Mouse (Mus musculus) layer of hippocampus, adult 18-20 months (tissue): Measurements from ENCODE around the gene Hacl1. TPM values are rescaled to one million over a fixed set of nuclear protein-coding genes. Genes with fewer than 3 reads are reported as not detected.
"Not testable (repeated sequence)": the region's sequence is repeated elsewhere in the genome, so short reads cannot be mapped to it uniquely, and the experiment has no call there.

Source experiments
- DNase-seq, 2 experiments: peaks; one replicate each; pipeline ENCODE4 v3.0.0; 2022; ENCODE audit warnings: low spot score in 2 of 2
- total RNA-seq, 2 experiments: library from RNA; stranded (reverse); gene quantifications; 2 replicates each; pipeline ENCODE4 v1.2.3; 2021

Hacl1 gene
- total RNA-seq, 2 experiments from 2014 or later, result 5.8 to 9.2 TPM

- DNase-seq, result no peak
Measured at GRCm38 (mm10) chr14:31641506-31642155, 545 bp upstream of the Hacl1 start.

- DNase-seq, result no peak
Measured at GRCm38 (mm10) chr14:31640346-31640889, 668 bp downstream of the Hacl1 start, which contains the start of gene Gm49387. Gene Gm49387 (minus strand): TSS chr14:31640878.

DNA sequence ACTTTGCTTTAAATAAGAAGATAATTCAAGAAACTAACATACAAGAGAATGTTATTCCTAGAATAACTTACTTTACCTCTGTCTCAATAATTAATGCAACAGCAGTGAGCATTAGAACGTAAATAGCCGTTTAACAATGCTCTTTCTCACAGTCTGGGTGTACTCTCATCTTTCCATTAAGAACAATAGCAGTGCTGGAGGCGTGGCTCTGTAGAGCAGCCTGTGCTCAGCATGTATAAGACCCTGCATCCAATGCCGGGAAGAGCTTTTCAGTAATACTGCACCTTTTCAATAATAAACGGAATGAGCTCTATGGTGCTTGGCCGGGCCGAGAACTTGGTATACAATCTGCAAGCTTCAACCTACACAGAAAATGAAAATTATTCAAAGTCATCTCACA, 10.4 kb downstream of the Hacl1 start:
- DNase-seq, result no peak

GRCm38 (mm10) chr14:31622748-31623147, 18.3 kb downstream of the Hacl1 start:
- DNase-seq, result peak in 1 of 2 experiments; percentile 13

GRCm38 (mm10) chr14:31620591-31621223, 20.4 kb downstream of the Hacl1 start:
- no peak for DNase-seq

- DNase-seq, result no peak
Measured at GRCm38 (mm10) chr14:31617997-31618396, 23.1 kb downstream of the Hacl1 start.

- DNase-seq, result peak in 1 of 2 experiments; percentile 21
Measured at GRCm38 (mm10) chr14:31617204-31617603, 23.9 kb downstream of the Hacl1 start.

GRCm38 (mm10) chr14:31613671-31614070, 27.4 kb downstream of the Hacl1 start:
- no peak for DNase-seq

- DNase-seq, result no peak
Measured at GRCm38 (mm10) chr14:31611986-31612385, 29.1 kb downstream of the Hacl1 start.

GRCm38 (mm10) chr14:31605514-31605913, 35.6 kb downstream of the Hacl1 start:
- DNase-seq, result no peak

DNA sequence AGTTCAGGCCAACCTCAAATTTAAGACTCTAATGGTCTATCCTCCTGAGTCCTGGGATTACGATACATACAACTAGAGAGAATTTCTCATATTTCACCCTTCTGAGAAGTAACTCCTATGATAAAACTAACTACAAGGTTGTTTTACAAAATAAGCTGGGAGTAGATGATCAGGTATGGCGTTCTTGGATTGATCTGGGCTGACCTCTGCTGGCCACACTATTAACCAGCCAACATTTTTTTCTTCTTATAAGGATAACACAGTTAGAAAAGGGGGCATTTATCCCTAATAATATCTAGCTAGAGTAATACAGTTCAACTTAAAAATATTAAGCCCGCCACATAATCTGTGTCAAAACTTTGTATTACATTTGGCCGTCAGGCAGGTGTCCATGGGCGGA, 36.2 kb downstream of the Hacl1 start:
- peak in 1 of 2 experiments; percentile 15 for DNase-seq

- DNase-seq, result not testable (repeated sequence)
Measured at GRCm38 (mm10) chr14:31602616-31602979, 38.5 kb downstream of the Hacl1 start.

DNA sequence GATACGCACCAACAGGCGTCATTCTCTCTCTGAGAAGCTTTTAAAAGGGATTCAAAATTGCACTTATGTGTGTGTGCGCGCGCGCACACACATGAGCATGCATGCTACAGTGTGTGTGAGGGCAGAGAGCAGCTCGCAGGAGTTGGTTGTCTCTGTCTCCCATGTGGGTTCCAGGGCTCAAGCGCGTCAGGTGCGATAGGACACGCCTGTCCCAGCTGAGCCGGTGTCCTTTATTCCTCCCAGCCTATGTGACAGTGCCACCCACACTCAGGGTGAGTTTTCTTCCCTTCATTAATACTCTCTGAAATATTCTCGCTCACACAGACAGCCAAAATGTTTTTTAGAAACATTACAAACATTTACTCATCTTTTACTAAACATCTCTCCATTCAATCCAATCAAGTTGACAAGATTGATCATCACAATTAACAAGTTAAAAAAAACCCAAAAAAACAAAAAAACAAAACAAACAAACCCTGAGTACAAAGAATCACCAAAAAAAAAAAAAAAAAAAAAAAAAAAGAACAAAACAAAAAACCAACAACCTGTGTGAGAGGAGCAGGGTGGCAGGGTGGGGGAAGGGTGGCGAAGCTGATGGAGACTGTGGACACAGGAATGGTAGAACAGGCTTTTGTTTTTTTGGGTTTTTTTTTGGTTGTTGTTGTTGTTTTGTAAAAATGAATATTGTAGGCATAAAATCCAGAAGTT, 39.0 kb downstream of the Hacl1 start:
- no peak for DNase-seq

DNA sequence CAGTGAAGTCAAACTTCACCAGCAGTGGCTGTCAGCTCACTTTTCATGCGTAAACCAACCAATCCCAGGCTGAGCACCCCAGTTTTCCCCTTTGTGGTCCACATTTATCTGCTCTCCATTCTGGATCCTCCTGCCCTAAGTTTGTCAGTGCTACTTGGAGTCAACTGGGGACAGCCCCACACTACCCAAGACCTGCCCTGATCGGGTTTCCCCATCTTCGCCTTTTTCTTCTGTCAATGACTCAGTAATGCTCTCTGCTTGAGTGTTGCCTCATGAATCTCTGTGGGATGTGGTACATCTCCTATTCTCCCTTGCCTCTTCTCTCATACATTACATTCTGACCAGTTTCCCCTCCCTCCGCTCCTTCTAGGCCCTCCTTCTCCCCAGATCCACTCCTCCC, 43.6 kb downstream of the Hacl1 start:
- no peak for DNase-seq

- no peak for DNase-seq
Measured at GRCm38 (mm10) chr14:31596408-31596807, 44.7 kb downstream of the Hacl1 start.

DNA sequence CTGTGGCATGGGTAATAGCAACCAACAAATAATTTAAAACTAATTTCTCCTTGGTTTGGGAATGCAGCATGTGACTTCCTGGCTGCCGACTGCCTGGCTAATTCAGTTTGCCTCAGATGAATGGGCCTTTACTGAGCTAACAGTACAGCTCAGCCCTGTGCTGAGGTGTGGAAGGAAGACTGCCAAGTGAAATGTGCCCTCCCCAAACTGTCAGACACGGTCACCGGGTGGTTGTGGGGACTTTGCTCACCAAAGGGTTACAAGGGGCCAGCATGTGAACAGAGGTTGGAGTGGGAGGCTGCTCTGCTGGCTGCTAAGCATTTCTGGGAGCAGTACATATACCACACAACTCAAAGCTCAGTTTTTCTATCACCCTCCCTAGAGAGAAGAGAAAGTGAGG, 46.4 kb downstream of the Hacl1 start:
- no peak for DNase-seq

DNA sequence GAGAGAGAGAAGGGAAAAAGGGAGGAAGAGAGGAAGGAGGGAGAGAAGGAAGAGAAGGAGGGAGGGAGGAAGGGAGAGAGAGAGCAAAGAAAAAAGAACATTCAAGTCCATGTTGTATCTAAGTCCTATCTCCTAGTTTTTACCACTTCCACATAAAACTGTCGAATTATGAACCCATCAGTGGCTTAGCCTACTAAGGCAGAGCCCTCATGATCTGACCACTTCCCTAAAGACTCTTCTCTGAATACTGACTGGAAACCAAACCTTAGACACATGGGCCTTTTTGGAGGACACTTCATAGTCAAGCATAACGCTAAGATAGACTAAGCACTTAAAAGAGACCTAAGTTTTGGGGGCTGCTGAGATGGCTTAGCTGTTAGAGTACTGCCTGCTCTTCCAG, 48.0 kb downstream of the Hacl1 start:
- no peak for DNase-seq

DNA sequence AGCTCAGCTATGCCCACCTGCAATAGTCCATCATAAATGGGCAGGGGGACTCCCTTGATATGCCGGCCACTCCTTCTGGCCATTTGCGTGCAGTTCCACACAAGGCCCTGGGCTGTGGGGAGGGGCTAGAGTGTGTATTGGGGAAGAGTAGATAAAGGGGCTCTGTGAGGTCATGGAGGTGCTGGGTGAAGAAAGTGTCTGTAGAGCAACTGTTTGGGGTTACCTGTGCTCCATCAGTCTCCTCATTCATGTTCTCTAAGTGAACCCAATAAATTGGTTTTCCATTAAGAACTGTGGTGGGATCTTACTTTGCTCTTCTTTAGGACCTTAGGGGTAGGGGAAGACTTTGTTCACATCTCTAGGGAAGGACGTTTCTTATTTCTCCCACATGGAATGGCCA, 49.8 kb downstream of the Hacl1 start, which contains the start of gene Colq:
Gene Colq (minus strand): TSS at position 101 of the 400 bp plus-strand sequence.
- no peak for DNase-seq

DNA sequence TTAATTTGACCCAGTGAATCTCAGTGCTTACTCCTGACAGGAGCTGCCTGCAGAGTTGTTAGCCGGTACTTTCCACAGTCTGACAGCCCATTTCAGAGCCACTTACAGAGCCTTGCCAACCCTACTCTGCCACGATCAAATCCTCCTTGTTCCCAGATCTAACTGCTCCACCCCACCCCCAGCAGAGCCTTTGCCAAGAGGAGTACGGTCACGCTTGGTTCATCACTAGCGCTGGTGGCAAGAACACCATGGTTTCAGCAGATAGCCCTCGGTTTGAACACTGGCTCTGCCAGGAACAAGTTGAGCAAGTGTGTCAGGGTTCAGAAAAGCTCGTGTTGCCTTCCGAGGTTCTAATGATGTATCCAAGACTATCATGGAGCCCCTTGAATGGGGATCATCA, 54.6 kb downstream of the Hacl1 start:
- DNase-seq, result no peak

- DNase-seq, result no peak
Measured at GRCm38 (mm10) chr14:31583082-31583481, 58.0 kb downstream of the Hacl1 start.

DNA sequence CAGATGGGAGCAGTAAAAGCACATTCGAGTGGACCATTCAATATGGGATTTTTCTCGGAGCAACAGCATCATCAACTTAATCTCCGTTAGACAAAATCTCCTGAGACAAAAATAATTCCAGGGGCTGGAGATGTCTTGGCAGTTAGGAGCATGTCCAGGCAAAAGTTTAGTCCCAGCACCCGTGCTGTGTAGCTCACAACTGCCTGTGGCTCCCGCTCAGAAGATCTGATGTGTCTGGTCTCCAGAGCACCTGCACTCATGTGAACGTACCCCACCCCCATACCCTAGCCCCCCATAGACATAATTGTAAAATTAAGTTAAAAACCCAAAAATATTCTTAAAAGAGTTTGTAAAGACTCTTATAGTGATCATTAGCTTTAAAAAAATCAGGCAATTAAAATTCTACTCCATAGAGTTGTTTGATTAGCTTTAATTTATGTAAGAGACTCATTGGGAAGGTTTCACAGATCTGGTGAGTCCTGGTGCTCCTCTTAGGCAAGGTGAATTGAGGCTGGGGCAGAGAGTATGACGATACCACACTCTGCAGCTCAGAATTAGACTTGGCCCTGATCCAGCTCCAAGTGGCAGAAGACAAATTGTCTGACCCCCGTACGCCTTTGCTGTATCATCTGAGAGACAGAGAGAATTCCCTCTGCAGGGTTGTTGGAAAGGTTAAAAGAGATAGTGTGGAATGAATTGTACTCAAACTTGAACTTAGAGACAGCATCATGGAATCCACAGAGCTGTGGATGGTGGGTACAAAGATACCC, 62.9 kb downstream of the Hacl1 start:
- no peak for DNase-seq
